Mouse (Mus musculus) embryonic facial prominence, embryonic 10.5 days (tissue): Measurements from ENCODE around the gene Agap1. TPM values are rescaled to one million over a fixed set of nuclear protein-coding genes. Genes with fewer than 3 reads are reported as not detected.

Experiments used
- DNase-seq: peaks from one replicate; pipeline ENCODE4 v3.0.0-alpha.2; 2017; ENCODE audit warnings: low spot score
- H3K27ac ChIP-seq: fragments of 300-500 bp; sonication (generic); replicated peaks from 2 replicates; pipeline ENCODE4 v1.5.1; 2016; ENCODE audit warnings: mild to moderate bottlenecking
- H3K27me3 ChIP-seq: fragments of 300-500 bp; sonication (generic); replicated peaks from 2 replicates; pipeline ENCODE4 v1.6.1; 2016; ENCODE audit warnings: low read depth, mild to moderate bottlenecking; ENCODE audit not compliant: poor library complexity, severe bottlenecking
- H3K36me3 ChIP-seq: fragments of 300-500 bp; sonication (generic); replicated peaks from 2 replicates; pipeline ENCODE4 v1.6.1; 2016; ENCODE audit warnings: mild to moderate bottlenecking, moderate library complexity
- H3K4me1 ChIP-seq: fragments of 300-500 bp; sonication (generic); 2 replicates; pipeline ENCODE4 v1.6.1; 2016
- H3K4me3 ChIP-seq: fragments of 300-500 bp; sonication (generic); 2 replicates; pipeline ENCODE4 v1.5.1; 2016; ENCODE audit warnings: mild to moderate bottlenecking, moderate library complexity
- H3K9me3 ChIP-seq: fragments of 300-500 bp; sonication (generic); 2 replicates; pipeline ENCODE4 v1.6.1; 2016; ENCODE audit warnings: mild to moderate bottlenecking
- WGBS: fragments of 180-500 bp; shearing (Covaris S2); methylation state at CpG from one replicate; pipeline ENCODE4 v1.1.7; 2016; 5-methylcytosine and 5-hydroxymethylcytosine counted together
- polyA plus RNA-seq: library from polyadenylated mRNA; unstranded; fragments of >200 nt; fragmentation: Nextera tagmentation; extraction: Ambion mirVana; gene quantifications from 2 replicates; pipeline ENCODE4 v1.2.1, GENCODE M21; 2016

The Agap1 gene
- polyA plus RNA-seq, 1 experiment from 2014 or later: 13.6 TPM

DNA sequence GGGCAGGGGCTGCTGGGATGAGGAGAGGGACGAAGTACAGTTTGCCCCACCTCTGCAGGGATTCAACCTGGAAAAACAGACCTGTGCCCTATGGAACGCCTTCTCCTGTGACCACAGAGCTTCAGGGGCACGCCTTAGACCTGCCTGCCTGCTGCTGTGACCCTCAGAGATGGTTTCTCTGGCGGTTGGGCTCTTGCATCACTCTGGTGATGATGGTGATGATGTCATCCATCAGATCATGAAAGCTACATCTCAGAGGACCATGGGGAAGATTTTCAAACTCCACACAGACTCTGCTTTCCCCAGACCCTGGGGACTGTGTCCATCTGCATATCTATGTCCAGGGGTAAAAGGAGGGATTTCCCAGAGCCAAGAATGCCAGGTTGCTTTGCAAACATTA, 170.7 kb downstream of the Agap1 start:
- WGBS: 88% methylated on average over 4 of the region's 4 CpGs
- Histone ChIP-seq H3K36me3 (peaks cover 43% of the 10 kb centered on the region), H3K27ac (no peak overlapping the region), H3K4me3 (no peak overlapping the region), H3K9me3 (no peaks in the 10 kb centered on the region), H3K27me3 (no peaks in the 10 kb centered on the region), H3K4me1 (peaks cover 9% of the 10 kb centered on the region)
- no peak for DNase-seq

DNA sequence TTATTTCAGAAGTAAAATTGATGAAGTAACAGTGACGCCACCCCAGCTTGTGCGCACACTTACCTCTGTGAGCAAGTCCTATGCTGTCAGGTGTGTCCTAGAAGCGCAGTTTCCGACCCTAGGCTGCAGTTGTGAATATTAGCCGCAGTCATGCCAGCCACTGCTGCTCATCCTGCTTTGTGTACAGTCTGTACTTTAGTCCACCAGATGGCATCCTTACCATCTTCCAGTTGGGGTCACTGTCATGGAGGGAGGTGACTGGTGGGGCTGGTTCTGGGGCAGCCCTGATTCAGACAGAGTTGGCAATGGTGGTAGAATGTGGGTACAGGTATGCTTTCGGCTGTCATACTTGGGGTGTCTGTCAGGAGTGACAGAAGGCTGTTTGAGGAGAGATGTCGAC, 171.4 kb downstream of the Agap1 start:
- H3K4me3 ChIP-seq: no peak overlapping the region
- H3K36me3 ChIP-seq: peaks cover 47% of the 10 kb centered on the region
- 90% methylated on average over 7 of the region's 7 CpGs for WGBS
- H3K27ac ChIP-seq: no peak overlapping the region
- DNase-seq: no peak
- H3K9me3 ChIP-seq: no peaks in the 10 kb centered on the region
- no peaks in the 10 kb centered on the region for H3K27me3 ChIP-seq
- peaks cover 3% of the 10 kb centered on the region for H3K4me1 ChIP-seq

DNA sequence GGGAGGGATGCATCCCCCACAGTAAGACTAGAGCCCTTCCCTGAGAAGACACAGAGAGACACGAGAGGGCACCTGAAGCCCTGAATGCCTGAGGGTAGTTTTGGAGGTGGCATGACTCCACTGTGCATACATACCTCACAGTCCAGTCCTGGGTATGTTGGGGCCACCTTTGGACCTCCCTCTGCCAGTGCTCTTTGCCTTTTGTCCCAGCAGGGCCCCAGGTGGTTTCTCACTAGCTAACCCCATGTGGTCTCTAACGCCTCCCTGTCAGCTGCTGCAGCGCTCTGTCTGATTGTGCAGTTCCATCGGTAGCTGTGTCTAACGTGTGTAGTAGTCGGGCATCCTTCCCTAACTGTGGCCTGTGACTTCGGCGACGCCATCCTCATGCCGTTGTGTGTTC, 172.3 kb downstream of the Agap1 start:
- WGBS: 81% methylated on average over 10 of the region's 10 CpGs
- no peak overlapping the region for H3K4me3 ChIP-seq
- no peak for DNase-seq
- peaks cover 47% of the 10 kb centered on the region for H3K36me3 ChIP-seq
- no peak overlapping the region for H3K27ac ChIP-seq
- H3K4me1 ChIP-seq: no peaks in the 10 kb centered on the region
- H3K9me3 ChIP-seq: no peaks in the 10 kb centered on the region
- no peaks in the 10 kb centered on the region for H3K27me3 ChIP-seq

DNA sequence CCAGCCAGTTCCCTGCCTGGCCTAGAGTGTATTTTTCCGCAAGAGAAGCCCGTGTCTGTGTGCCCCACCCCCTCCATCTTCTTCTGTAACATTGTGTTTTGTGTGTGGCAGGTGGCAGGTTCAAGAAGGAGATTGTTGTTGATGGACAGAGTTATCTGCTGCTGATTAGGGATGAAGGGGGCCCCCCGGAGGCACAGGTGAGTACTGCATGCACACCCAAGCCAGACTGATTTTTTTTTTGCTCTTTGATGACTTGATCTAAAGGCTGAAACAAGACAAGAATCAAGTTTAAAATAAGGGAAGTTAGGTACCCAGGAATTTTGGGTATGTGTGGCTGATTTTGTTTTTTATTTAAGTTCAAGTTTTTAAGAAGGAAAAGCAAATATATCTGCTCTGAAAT, 173.0 kb downstream of the Agap1 start:
- no peaks in the 10 kb centered on the region for H3K4me1 ChIP-seq
- H3K36me3 ChIP-seq: peaks cover 47% of the 10 kb centered on the region
- no peak overlapping the region for H3K4me3 ChIP-seq
- DNase-seq: peak; percentile 44
- 65% methylated on average over 3 of the region's 3 CpGs for WGBS
- no peaks in the 10 kb centered on the region for H3K9me3 ChIP-seq
- H3K27me3 ChIP-seq: no peaks in the 10 kb centered on the region
- H3K27ac ChIP-seq: no peak overlapping the region

DNA sequence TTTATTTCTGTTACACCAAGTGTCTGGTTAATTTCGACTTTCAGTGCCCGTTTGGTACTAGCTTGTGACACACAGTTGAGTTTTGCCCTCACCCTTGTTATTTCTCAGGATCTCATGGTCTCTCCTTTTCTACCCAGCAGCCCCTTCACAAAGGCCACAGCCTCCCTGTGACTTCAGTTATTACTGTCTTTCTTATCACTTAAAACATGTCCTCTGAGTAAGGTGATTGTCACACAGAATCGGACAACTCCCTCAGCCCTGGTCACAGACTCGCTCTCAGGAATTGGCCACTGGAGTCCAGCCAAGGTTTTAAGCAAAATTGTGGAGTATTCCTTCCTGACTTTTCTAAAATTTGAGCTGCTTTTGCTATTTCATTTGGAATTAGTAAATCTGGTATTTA, 176.2 kb downstream of the Agap1 start:
- no peak for DNase-seq
- no peak overlapping the region for H3K4me3 ChIP-seq
- no peak overlapping the region for H3K27ac ChIP-seq
- no peaks in the 10 kb centered on the region for H3K9me3 ChIP-seq
- H3K36me3 ChIP-seq: peaks cover 54% of the 10 kb centered on the region
- no peaks in the 10 kb centered on the region for H3K4me1 ChIP-seq
- no peaks in the 10 kb centered on the region for H3K27me3 ChIP-seq
- 90% methylated on average over 4 of the region's 4 CpGs for WGBS

DNA sequence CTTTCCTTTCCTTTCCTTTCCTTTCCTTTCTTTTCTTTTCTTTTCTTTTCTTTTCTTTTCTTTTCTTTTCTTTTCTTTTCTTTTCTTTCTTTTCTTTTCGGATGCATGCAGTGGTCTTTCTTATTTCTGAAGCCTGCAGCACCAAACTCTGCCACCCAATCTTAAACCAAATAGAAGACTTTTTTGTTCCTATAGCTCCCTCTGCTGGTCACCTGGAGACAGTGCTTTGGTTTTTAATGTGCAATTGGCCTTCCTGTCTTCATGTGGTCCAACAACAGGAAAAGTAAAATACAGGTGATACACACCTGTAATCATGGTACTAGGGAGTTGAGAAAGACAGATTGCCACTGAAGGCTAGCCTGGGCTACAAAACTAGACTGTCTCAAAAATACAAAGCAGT, 177.1 kb downstream of the Agap1 start:
- peaks cover 63% of the 10 kb centered on the region for H3K36me3 ChIP-seq

DNA sequence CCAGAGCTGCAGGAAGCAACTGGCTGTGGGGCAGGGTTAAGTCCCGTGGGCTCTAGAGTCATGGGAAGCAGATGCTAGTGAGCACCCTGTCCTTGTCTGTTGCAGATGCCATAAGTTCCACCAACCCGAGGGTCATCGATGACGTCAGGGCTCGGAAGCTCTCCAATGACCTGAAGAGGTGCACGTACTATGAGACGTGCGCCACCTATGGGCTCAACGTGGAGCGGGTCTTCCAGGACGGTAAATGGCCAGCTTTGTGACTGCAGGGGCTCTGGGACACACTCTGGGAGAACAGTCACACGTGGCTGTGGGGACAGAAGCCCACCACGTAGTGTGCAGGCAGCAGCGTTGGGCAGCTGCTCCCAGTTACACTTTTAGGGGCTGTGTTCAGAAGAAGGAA, 179.4 kb downstream of the Agap1 start:
- Histone ChIP-seq H3K4me3 (no peak overlapping the region), H3K4me1 (no peaks in the 10 kb centered on the region), H3K36me3 (peaks cover 74% of the 10 kb centered on the region), H3K27ac (no peak overlapping the region), H3K9me3 (no peaks in the 10 kb centered on the region), H3K27me3 (no peaks in the 10 kb centered on the region)
- peak; percentile 26 for DNase-seq
- 74% methylated on average over 14 of the region's 14 CpGs for WGBS

More for the DNA sequence above, 177.1 kb downstream of the Agap1 start:
- WGBS: 37% methylated on average over 1 of the region's 1 CpGs
- H3K27me3 ChIP-seq: no peaks in the 10 kb centered on the region
- H3K27ac ChIP-seq: no peak overlapping the region
- no peak overlapping the region for H3K4me3 ChIP-seq
- no peaks in the 10 kb centered on the region for H3K4me1 ChIP-seq
- DNase-seq: no peak
- no peaks in the 10 kb centered on the region for H3K9me3 ChIP-seq

DNA sequence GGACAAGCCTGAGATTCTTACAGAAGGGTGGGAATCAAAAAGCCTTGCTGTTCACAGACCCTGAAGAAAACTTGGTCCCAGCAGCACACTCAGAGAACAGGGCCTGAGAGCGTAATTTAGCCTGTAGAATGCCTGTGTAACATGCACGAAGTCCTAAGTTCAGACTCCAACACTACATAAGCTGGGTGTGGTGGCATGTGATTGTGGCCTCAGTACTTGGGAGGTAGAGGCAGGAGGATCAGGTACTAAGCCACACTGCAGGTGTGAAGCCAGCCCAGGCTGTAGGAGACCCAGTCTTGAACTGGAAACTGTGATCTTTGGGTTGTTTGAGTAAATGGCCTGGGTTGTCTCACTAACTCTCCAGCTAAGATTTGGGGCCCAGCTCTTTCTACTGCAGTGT, 180.5 kb downstream of the Agap1 start:
- Histone ChIP-seq H3K36me3 (peaks cover 66% of the 10 kb centered on the region), H3K27ac (no peak overlapping the region), H3K27me3 (no peaks in the 10 kb centered on the region), H3K4me1 (no peaks in the 10 kb centered on the region), H3K9me3 (no peaks in the 10 kb centered on the region), H3K4me3 (no peak overlapping the region)
- whole genome bisulfite sequencing: 93% methylated on average over 2 of the region's 2 CpGs
- DNase-seq: no peak

DNA sequence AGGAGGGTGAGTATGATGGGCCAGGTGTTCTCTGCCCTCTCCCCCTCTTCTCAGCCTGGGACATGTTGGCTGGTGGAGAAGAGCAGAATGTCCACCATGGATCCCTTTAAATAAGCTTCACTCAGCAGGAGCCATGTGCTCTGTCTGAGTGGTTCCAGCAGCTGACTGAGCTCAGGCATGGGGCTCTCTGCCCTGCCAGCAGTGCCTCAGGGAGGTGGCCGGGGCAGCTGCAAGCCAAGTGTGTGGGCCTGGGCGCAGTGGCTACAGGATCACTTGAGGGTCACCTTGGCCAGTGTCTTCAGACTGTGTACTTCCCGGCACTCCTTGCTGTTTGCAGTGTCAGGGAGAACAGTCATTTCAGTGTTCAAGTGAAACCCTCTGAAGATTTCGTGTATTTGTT, 183.1 kb downstream of the Agap1 start:
- Histone ChIP-seq H3K9me3 (no peaks in the 10 kb centered on the region), H3K27ac (no peak overlapping the region), H3K36me3 (peaks cover 62% of the 10 kb centered on the region), H3K4me1 (no peaks in the 10 kb centered on the region), H3K27me3 (no peaks in the 10 kb centered on the region), H3K4me3 (no peak overlapping the region)
- 91% methylated on average over 4 of the region's 4 CpGs for WGBS
- no peak for DNase-seq

DNA sequence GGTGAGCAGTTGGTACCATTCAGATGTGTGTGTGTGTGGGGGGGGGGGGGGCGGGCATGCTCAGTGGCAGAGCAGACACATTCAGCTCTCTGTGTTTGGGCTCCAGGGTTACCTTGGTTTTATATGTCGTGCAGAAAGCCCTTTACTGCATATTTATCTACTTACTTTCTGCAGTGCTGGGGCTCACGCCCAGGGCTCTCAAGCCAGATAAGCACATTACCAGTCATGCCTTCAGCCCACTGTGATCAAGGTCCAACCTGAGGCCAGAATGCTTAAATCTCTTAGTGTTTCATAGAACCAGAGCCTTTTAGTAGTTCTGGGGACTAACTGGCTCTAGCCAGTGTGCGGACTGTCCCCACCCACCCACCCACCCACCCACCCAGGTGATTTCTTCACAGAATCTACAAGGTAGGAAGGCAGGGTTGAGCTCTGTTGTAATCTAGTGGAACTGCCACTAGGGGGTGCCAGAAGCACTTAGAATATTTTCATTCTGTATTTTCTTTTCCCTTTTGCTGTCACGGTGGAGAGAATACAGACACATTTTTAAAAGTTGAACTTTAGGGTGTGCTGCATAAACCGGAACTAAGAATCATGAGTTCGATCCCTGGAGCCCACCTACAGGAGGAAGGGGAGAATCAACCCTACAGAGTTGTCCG, 189.0 kb downstream of the Agap1 start:
- DNase-seq: peak; percentile 38
- no peaks in the 10 kb centered on the region for H3K27me3 ChIP-seq
- WGBS: 74% methylated on average over 8 of the region's 8 CpGs

DNA sequence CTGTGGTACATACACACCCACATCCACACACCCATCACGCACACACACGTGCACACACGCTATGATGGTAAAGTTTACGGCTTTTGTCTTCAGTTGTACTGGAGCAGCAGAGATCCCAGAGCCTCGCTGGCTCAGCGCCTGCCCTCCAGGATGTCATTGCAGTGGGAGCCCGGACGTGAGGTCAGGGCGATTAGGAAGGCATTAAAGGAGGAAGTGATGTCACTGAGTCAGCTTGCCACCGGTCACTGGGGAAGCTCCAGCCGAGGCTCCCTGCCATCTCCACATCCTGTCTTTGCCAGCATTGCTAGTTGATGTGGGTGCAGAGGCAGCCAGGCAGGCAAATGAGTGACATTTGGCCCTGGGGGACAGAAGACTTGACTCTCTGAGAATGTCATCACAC, 189.5 kb downstream of the Agap1 start:
- WGBS: 72% methylated on average over 11 of the region's 11 CpGs
- H3K36me3 ChIP-seq: peaks cover 11% of the 10 kb centered on the region
- DNase-seq: no peak
- no peaks in the 10 kb centered on the region for H3K27me3 ChIP-seq
- H3K4me1 ChIP-seq: peaks cover 4% of the 10 kb centered on the region
- no peak overlapping the region for H3K4me3 ChIP-seq
- H3K27ac ChIP-seq: no peak overlapping the region
- H3K9me3 ChIP-seq: no peaks in the 10 kb centered on the region

More for the DNA sequence above, 189.0 kb downstream of the Agap1 start:
- Histone ChIP-seq H3K27ac (no peak overlapping the region), H3K36me3 (peaks cover 16% of the 10 kb centered on the region), H3K4me3 (no peak overlapping the region), H3K9me3 (no peaks in the 10 kb centered on the region), H3K4me1 (peaks cover 4% of the 10 kb centered on the region)

DNA sequence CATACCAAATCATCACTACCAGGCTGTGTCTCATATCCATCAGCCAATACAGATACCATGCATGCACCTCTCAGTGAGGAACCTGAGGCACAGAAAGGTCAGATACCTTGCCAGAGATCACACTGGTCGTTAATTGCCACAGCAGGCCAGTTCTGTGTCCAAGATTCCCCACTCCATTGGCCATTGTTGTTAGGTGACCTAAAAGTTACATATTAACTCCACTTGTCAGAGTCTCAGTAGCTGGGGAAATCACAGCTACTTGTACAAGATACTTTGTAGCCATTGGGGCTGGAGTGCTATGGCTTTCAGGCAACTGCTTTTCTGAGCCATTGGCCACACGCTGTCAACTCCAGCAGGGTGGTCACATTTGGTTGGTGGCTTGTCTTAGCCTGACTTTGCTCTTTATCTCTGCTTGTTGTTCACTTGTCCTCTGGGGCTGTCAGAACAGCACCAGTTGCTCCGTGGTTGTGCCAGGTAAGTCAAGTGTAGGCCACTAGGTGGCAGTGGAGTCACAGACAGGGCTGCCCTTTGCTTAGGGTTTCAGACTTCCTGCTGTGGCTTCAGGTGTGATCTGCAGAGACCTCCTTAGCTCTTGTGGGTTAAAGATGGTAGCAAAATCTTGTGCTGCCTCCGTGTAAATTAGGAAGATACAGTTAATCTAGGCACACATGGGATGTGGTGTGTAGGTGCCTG, 191.9 kb downstream of the Agap1 start:
- 27% methylated on average over 4 of the region's 4 CpGs for WGBS
- peaks cover 12% of the 10 kb centered on the region; the same call in 1 of the 2 replicates for H3K36me3 ChIP-seq
- H3K4me1 ChIP-seq: peaks cover 4% of the 10 kb centered on the region
- H3K9me3 ChIP-seq: no peaks in the 10 kb centered on the region
- no peaks in the 10 kb centered on the region for H3K27me3 ChIP-seq
- H3K27ac ChIP-seq: no peak overlapping the region
- no peak overlapping the region for H3K4me3 ChIP-seq
- DNase-seq: peak; percentile 74

DNA sequence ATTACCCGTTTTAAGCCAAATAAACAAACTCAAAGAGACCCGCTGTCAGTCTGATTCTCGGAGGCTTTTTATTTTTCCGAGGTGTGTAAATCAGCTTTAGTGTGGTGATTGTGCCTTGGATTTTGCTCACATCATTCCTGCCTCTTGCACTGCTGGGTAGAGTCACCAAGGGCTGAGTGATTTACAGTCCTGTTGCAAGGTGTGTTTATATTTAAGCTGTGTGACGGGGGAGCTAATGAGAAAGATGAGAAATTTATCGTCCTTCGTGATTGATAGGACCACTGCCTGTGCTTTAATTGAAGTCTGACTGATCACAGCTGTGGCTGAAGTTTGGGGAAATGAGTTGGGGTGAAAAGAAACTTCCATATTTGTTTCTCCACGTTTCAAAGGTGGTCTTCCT, 192.9 kb downstream of the Agap1 start:
- no peaks in the 10 kb centered on the region for H3K27me3 ChIP-seq
- H3K4me1 ChIP-seq: peaks cover 6% of the 10 kb centered on the region
- 85% methylated on average over 8 of the region's 8 CpGs for WGBS
- no peak overlapping the region for H3K4me3 ChIP-seq
- no peak for DNase-seq
- no peaks in the 10 kb centered on the region for H3K9me3 ChIP-seq
- H3K27ac ChIP-seq: no peak overlapping the region
- H3K36me3 ChIP-seq: peaks cover 18% of the 10 kb centered on the region; the same call in 1 of the 2 replicates
